14 mouse cellular contexts compared by ENCODE assay signal in genomic region chr12:80217049-80217448, GRCm38 (mm10). TPM values are rescaled to one million over a fixed set of nuclear protein-coding genes. Genes with fewer than 3 reads are reported as not detected.
DNase-seq lines count a peak whose midpoint lies in the region; ATAC-seq lines count a peak whose summit lies in the region.
"Had no signal": no experiment of that assay in that cellular context is flagged by ENCODE, and none has a peak within 500 bp of the region (broad histone marks: within the 10 kb centered on the region; RNA-seq: fewer than 3 reads in every experiment).

No protein-coding gene starts in this region.

- no peak for ATAC-seq in heart, embryonic 15.5 days (replicated peaks; ENCODE audit: insufficient number of reproducible peaks, insufficient read depth, low FRiP score, low read depth)
- ATAC-seq in lung, embryonic 15.5 days (ENCODE audit: borderline replicate concordance, extremely low read depth, low FRiP score, low TSS enrichment): no peak
- no peak for ATAC-seq in intestine, embryonic 14.5 days (replicated peaks; ENCODE audit: low FRiP score, low TSS enrichment, low read depth)
- no peak for ATAC-seq in stomach, embryonic 14.5 days (ENCODE audit: insufficient number of reproducible peaks, insufficient read depth, low FRiP score, low read depth)
- ATAC-seq: hindbrain, embryonic 16.5 days had no signal

- H3K9me3 ChIP-seq in heart, embryonic 15.5 days (replicated peaks): no peaks in the 10 kb centered on the region
- H3K9me3 ChIP-seq in lung, embryonic 15.5 days: no peaks in the 10 kb centered on the region
- no peaks in the 10 kb centered on the region for H3K9me3 ChIP-seq in intestine, embryonic 14.5 days (ENCODE audit: control insufficient read depth, low read length)
- no peaks in the 10 kb centered on the region for H3K9me3 ChIP-seq in stomach, embryonic 14.5 days (ENCODE audit: control insufficient read depth, low read depth, low read length)

- H3K4me2 ChIP-seq in heart, embryonic 15.5 days: no peak overlapping the region
- no peak overlapping the region for H3K4me2 ChIP-seq in lung, embryonic 15.5 days
- H3K4me2 ChIP-seq in intestine, embryonic 14.5 days (ENCODE audit: low read length): no peak overlapping the region
- no peak overlapping the region for H3K4me2 ChIP-seq in stomach, embryonic 14.5 days (replicated peaks; ENCODE audit: low read depth, low read length)
- H3K4me2 ChIP-seq: midbrain, embryonic 11.5 days had no signal

- H3K9ac ChIP-seq in heart, embryonic 15.5 days: no peak overlapping the region
- H3K9ac ChIP-seq in lung, embryonic 15.5 days: no peak overlapping the region
- no peak overlapping the region for H3K9ac ChIP-seq in intestine, embryonic 14.5 days (ENCODE audit: low read length)
- H3K9ac ChIP-seq in stomach, embryonic 14.5 days (replicated peaks; ENCODE audit: low read depth, low read length): no peak overlapping the region

- peak overlapping the region; percentile 92 for H3K27ac ChIP-seq in heart, embryonic 15.5 days
- H3K27ac ChIP-seq in lung, embryonic 15.5 days: 0 out of 2 replicates have a peak overlapping the region, but pooled peaks have one; percentile 15
- peak overlapping the region; percentile 77; the same call in 1 of the 2 replicates for H3K27ac ChIP-seq in intestine, embryonic 14.5 days (ENCODE audit: low read depth)
- H3K27ac ChIP-seq in stomach, embryonic 14.5 days (ENCODE audit: low read length): peak overlapping the region; percentile 86; the same call in 1 of the 2 replicates

- no peaks in the 10 kb centered on the region for H3K27me3 ChIP-seq in heart, embryonic 15.5 days
- H3K27me3 ChIP-seq in lung, embryonic 15.5 days: no peaks in the 10 kb centered on the region
- no peaks in the 10 kb centered on the region for H3K27me3 ChIP-seq in intestine, embryonic 14.5 days (replicated peaks; ENCODE audit: control insufficient read depth, insufficient read depth, low read length)
- H3K27me3 ChIP-seq in stomach, embryonic 14.5 days (ENCODE audit: control insufficient read depth, insufficient read depth, low read length): no peaks in the 10 kb centered on the region

- no peak for DNase-seq in heart, adult 8-10 months (ENCODE audit: low spot score)
- DNase-seq in lung, postnatal 10 days: no peak
- no peak for DNase-seq in intestine, embryonic 14.5 days (ENCODE audit: low spot score)
- DNase-seq in thymus, postnatal 14 days: no peak
- DNase-seq in embryo, embryonic 10 days (ENCODE audit: low spot score): no peak
- DNase-seq: cerebellum, adult 8-10 months; layer of hippocampus, adult 9-11 months; retina, postnatal 1 day; thymus, postnatal 4 days had no signal

- no peak overlapping the region for H3K4me3 ChIP-seq in heart, embryonic 15.5 days
- H3K4me3 ChIP-seq in lung, embryonic 15.5 days: no peak overlapping the region
- H3K4me3 ChIP-seq in intestine, embryonic 14.5 days (ENCODE audit: low read depth, low read length): no peak overlapping the region
- no peak overlapping the region for H3K4me3 ChIP-seq in stomach, embryonic 14.5 days (ENCODE audit: low read depth, low read length)

- peaks cover 89% of the 10 kb centered on the region for H3K4me1 ChIP-seq in heart, embryonic 15.5 days (replicated peaks)
- H3K4me1 ChIP-seq in lung, embryonic 15.5 days: peaks cover 82% of the 10 kb centered on the region
- peaks cover 66% of the 10 kb centered on the region for H3K4me1 ChIP-seq in intestine, embryonic 14.5 days (replicated peaks; ENCODE audit: control insufficient read depth, insufficient read depth, low read length)
- H3K4me1 ChIP-seq in stomach, embryonic 14.5 days (ENCODE audit: control insufficient read depth, insufficient read depth, low read length): peaks cover 66% of the 10 kb centered on the region

- no peaks in the 10 kb centered on the region for H3K36me3 ChIP-seq in heart, embryonic 15.5 days
- H3K36me3 ChIP-seq in lung, embryonic 15.5 days: no peaks in the 10 kb centered on the region
- 0 out of 2 replicates have a peak, but pooled peaks cover 5% of the 10 kb centered on the region for H3K36me3 ChIP-seq in intestine, embryonic 14.5 days (ENCODE audit: control insufficient read depth, insufficient read depth, low read length)
- H3K36me3 ChIP-seq in stomach, embryonic 14.5 days (ENCODE audit: control insufficient read depth, insufficient read depth, low read length): no peaks in the 10 kb centered on the region; the same call in 1 of the 2 replicates

- WGBS in heart, embryonic 15.5 days: 62% methylated on average over 3 of the region's 3 CpGs
- WGBS in lung, embryonic 15.5 days: 40% methylated on average over 3 of the region's 3 CpGs
- WGBS in intestine, embryonic 14.5 days: 62% methylated on average over 3 of the region's 3 CpGs
- WGBS in stomach, embryonic 14.5 days: 54% methylated on average over 3 of the region's 3 CpGs

RNA-seq across cellular contexts. Expression of gene Actn1, which starts 43.1 kb away (rescaled TPM):
- polyA plus RNA-seq in heart, embryonic 15.5 days (2015; fragmentation: Nextera tagmentation; extraction: Ambion mirVana): 29.2 and 42.3 TPM in 2 replicates
- 10 to 100 TPM; 22.6 to 26.7 (median 26.0) TPM for total RNA-seq in heart, adult 8-10 months (2022)
- polyA plus RNA-seq in lung, embryonic 15.5 days (2015; fragmentation: Nextera tagmentation; extraction: Ambion mirVana): 53.4 and 57.3 TPM in 2 replicates
- 66.0 and 68.6 TPM in 2 replicates for polyA plus RNA-seq in intestine, embryonic 14.5 days (2014; fragmentation: Nextera tagmentation; extraction: Ambion mirVana)
- polyA plus RNA-seq in stomach, embryonic 14.5 days (2014; fragmentation: Nextera tagmentation; extraction: Ambion mirVana): 80.4 and 81.7 TPM in 2 replicates

Comparison
In these comparisons a context has a peak if more than half of its experiments do, and no peak if none do; other contexts are left out.
1. H3K27ac ChIP-seq: peak in every context shown above with its lines; median percentile 92 in heart, embryonic 15.5 days; 86 in stomach, embryonic 14.5 days; 77 in intestine, embryonic 14.5 days; 15 in lung, embryonic 15.5 days.